Mouse (Mus musculus) 3T3-L1 (cell line): ENCODE results near the gene Wdr11.

Source experiments
- DNase-seq: peaks from one replicate; pipeline ENCODE4 v3.0.0-alpha.2; 2015; ENCODE audit warnings: low read depth, low spot score

Gene Wdr11

DNA sequence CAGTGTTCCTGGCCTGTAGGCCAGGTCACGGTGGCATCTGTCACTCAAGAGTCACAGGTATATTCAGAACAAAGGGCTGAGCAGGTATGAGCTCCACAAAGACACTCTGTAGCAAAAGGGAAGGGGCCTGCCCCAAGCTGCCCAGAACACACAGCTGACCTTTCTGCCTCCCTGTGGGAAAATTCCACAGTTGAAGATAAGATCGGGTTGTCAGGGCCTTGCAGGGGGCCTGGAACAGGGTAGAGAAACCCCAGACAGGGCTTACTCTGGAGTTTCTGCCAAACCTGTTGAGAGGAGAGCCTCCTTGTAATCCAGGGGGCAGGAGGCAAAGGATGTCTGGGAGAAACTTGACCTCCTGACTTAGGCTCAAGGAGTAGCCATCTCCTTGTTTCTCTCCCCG lies 90.9 kb downstream of the Wdr11 start:
- no peak for DNase-seq

- DNase-seq = no peak
Observed at GRCm38 (mm10) chr7:129685326-129685725, 93.7 kb downstream of the Wdr11 start.
